Mouse (Mus musculus) v-Abl transformed pro-B cells (cell line): Measurements from ENCODE around the gene Hectd4.
"Not testable (repeated sequence)": the region's sequence is repeated elsewhere in the genome, so short reads cannot be mapped to it uniquely, and the experiment has no call there.

Source experiments
- in situ Hi-C, 2 experiments: fragments of 400-800 bp; cut with MboI; formaldehyde crosslinking; loops; one replicate each; pipeline ENCODE4 v1.15.1; 2025; ENCODE audit not compliant: unreplicated experiment in 2 of 2

Hectd4 gene

GRCm38 (mm10) chr5:121266741-121267382 is 46.8 kb downstream of the Hectd4 start:
- in situ Hi-C loops: loop anchor here (5.0 kb wide), 1 partner anchor 50 kb away; no protein-coding TSS in a partner anchor

- in situ Hi-C loops: no loop called here
Measured at GRCm38 (mm10) chr5:121271046-121271445, 51.0 kb downstream of the Hectd4 start.

DNA sequence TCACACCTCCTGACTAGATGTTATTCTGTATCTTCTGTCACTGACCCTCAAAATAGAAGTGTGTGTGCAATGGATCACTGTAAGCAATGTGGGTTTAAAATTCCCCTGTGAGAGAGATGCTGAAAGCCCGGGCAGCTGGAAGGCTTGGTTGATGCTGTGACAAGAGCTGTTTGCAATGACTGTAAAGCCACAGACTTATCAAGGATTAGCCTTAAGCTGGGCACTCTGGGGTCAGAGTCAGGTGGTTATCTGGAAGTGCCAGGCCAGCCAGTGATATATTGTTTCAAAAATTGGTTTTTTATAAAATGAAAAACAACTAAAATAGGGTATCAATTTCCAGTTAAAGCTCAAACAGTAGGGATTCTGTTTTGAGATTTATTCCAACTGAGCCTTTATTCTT is 56.8 kb downstream of the Hectd4 start:
- in situ Hi-C loops: loop anchor here in 1 of 2 experiments (25.0 kb wide), 1 partner anchor 315 kb away; no protein-coding TSS in a partner anchor

DNA sequence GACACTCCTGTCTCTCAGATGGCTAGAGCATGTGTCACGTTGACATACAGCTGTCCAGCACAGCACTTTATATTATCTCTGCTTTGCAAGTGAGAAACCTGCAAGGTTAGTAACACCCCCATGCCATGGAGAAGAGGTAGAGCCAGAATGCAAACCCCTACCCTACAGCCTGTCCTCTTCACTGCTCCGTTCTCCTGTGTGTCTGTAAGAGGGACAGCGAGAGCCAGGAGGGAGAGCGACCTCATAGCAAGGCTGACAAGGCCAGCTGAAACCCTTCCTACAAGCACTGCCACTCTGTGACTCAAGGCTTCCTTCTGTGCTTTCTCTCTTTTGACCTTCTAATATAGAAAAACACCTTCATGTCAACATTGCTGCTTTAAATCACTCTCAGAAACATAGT is 60.4 kb downstream of the Hectd4 start:
- in situ Hi-C loops: loop anchor here in 1 of 2 experiments (25.0 kb wide), 1 partner anchor 318 kb away; no protein-coding TSS in a partner anchor

DNA sequence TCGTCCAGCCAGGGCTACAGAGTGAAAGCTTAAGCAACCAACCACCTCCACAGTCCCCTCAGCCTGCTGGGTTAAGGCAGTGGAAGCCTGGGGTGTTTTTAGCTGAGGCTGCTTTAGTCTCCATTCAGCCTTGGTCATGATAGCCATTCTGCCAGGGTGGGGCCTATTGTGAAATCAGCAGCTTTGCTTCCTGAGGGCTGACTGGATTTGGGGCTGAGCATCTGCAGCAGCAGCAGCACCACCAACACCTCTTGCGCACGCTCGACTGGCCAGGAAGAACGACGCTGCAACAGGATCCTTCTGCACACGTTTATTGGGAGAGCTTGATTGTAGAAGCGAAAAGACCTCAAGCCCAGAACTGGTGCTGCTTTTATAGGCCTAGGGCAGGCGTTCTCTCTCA is 63.0 kb downstream of the Hectd4 start:
- in situ Hi-C loops: loop anchor here in 1 of 2 experiments (25.0 kb wide), 1 partner anchor 321 kb away; no protein-coding TSS in a partner anchor

DNA sequence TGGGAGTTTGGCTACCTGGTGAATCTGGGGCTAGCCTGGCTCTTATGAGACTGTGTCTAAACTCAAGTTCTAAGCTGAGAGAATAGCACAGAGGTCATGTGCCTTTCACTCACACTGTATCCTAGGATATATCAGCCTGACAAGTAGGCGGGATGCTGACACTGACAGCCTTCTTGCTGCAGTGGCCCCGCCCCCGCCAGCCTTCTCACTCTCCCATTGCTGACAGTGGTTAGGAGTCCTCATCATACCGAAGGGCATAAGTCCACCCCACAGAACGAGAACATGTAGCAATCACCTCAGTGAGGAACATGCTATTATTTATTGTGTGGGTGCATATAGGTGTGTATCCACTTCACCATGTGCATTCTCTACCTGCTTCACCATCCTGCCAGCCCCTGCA is 64.8 kb downstream of the Hectd4 start:
- in situ Hi-C loops: loop anchor here in 1 of 2 experiments (25.0 kb wide), 1 partner anchor 323 kb away; no protein-coding TSS in a partner anchor

GRCm38 (mm10) chr5:121287213-121287612 is 67.2 kb downstream of the Hectd4 start:
- in situ Hi-C loops: loop anchor here in 1 of 2 experiments (25.0 kb wide), 1 partner anchor 325 kb away; no protein-coding TSS in a partner anchor

GRCm38 (mm10) chr5:121290289-121290688 is 70.3 kb downstream of the Hectd4 start:
- in situ Hi-C loops: loop anchor here in 1 of 2 experiments (25.0 kb wide), 1 partner anchor 328 kb away; no protein-coding TSS in a partner anchor

DNA sequence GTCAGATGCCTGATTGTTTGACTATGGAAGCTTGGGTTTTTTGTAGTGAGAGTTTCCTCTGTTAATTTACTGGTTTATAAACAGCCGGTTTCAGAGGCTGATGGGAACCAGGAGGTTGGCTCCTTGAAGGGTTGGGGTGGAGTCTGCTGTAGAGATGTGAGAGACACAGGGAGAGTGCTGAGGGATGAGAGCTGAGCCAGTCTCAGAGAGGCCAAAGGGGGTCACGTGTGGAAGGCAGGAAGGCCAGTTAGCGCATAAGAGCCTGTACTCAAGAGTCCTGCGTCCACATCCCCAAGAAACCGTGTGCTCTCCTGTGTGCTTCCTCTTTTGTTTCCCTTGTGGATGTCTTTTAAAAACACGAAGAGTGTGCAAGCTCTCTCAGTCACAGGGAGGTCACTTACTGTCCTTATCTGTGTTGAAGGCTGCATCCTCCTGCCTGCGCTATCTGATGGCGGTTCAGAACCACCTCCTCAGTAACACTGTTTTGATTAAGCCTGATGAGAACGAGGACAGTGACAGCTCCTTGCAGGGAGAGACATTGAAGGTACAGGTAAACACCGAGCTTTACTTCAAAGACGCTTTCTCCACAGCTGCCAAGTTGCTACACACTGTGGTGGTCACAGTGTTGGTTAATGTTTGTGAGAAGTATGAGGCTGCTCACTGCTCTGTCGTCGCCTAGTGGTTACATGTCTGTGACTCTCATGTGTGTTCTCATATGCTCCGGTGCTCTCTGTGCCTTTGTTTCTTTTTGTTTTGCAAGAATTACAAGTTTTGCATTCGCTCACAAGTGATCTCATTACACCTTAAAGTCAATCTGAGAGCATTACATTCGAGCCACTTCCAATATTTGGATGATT is 72.5 kb downstream of the Hectd4 start:
- in situ Hi-C loops: loop anchor here in 1 of 2 experiments (25.0 kb wide), 1 partner anchor 330 kb away; no protein-coding TSS in a partner anchor

DNA sequence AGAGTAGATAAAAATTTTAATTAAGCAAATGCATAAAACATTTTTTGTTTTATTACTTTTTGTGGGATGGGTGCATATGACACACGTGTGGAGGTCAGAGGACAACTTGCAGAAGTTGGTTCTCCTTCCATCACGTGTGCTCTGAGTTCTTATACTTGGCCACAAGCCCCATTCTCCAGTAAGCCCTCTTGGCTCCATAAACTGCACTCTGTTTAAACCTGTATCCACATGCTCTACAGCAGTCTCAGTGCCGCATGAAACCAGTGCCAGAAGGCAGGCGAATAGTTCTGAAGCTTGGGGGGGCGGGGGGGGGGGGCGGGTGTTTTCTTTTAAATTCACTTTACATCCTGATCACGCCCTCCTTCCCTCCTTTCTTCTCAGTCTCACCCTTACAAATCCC is 85.0 kb downstream of the Hectd4 start:
- in situ Hi-C loops: loop anchor here in 1 of 2 experiments (25.0 kb wide), 1 partner anchor 1157 kb away; no protein-coding TSS in a partner anchor

DNA sequence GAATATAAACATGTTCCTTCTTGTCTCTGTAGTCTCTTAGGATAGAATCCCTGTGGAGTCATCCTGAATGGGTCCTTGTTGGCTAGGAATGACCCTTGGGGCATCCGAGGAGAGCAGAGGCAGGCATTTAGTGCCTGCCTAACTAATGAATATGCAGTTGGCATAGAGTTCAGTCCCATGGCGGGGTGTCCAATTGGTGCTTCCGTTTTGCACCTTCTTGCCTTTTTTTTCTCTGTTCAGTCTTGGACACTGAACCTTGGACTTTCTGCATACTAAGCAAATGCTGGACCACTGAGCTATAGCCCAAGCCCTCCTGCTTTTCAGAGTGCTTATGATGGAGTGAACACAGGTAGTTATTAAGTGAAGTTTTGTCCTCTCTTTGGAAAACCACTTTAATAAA is 87.6 kb downstream of the Hectd4 start:
- in situ Hi-C loops: loop anchor here in 1 of 2 experiments (25.0 kb wide), 1 partner anchor 1155 kb away; no protein-coding TSS in a partner anchor

DNA sequence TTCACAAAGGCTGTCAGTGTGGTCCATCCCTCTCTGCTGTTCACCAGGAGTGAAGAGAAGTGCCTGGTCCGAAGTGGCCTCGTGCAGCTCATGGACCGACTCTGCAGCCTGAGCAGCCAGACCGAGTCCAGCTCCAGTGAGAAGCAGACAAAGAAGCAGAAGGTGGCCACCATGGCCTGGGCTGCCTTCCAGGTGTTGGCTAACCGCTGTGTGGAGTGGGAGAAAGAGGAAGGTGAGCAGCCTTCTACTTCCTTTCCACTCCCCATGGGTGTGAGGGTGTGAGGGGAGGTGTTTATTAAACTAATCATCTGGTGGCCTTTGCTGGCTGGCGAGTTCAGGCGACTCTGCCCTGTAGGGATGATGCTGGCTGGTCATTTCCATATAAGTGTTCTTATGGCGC is 91.6 kb downstream of the Hectd4 start:
- in situ Hi-C loops: loop anchor here in 1 of 2 experiments (25.0 kb wide), 1 partner anchor 1151 kb away; no protein-coding TSS in a partner anchor

DNA sequence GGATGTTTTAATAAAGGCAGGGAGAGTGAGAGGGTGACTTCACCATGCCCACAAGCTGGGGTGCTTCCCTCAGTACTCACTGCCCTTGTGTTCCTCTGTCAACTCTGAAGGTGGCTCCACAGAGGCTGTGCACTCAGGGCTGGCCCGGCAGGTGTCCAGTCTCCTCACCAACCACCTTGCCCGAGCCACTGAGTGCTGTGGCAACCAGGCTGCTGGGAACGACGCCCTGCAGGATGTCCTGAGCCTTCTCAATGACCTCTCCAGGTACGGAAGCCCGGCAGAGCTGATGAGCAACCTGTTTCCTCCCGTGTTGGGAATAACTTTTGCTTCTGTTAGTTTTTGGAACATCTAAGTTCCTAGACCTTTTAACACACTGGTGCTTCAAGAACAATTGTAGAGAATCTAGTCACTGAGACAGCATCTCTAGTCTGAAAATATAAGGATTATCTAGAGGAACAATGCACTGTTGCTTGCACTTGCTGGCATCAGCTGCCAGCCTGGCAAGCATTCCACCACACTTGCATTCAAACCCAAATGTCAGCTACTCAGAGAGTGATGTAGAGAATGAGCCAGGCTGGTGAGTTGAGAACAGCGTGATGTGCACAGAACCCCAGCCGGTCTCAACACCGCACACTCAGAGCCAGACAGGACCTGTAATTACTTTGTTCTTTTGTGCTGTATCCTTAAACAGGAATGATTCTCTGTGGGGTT is 93.9 kb downstream of the Hectd4 start:
- in situ Hi-C loops: loop anchor here in 1 of 2 experiments (25.0 kb wide), 1 partner anchor 1148 kb away; no protein-coding TSS in a partner anchor

GRCm38 (mm10) chr5:121326079-121326805 is 106.2 kb downstream of the Hectd4 start:
- in situ Hi-C loops: no loop called here

- in situ Hi-C loops: no loop called here
Measured at GRCm38 (mm10) chr5:121329333-121330058, 109.5 kb downstream of the Hectd4 start.

DNA sequence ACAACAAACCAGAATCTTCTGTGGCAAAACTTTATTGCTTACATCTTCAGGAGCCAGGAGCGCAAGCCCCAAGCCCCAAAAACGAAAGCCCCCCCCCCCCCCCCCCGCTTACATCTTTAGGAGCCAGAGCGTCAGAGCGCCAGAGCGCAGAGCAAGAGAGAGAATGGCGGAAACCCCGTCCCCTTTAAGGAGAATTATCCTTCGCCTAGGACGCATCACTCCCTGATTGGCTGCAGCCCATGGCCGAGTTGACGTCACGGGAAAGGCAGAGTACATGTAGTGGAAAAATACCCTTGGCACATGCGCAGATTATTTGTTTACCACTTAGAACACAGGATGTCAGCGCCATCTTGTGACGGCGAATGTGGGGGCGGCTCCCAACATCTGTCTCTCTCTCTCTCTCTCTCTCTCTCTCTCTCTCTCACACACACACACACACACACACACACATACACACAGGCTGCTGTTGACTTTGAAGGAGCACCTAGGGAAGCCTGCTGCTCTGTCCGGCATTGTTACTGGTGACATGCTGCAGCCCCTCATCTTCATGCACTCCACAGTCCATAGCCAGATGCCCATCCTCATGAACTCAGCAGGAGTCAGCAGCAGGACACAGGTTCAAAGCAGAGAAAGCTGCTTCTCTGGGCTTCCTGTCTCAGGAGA is 110.3 kb downstream of the Hectd4 start:
- in situ Hi-C loops: not testable (repeated sequence)

- in situ Hi-C loops: no loop called here
Measured at GRCm38 (mm10) chr5:121331731-121332130, 111.7 kb downstream of the Hectd4 start.

- in situ Hi-C loops: no loop called here
Measured at GRCm38 (mm10) chr5:121333976-121334375, 114.0 kb downstream of the Hectd4 start.
